Mouse (Mus musculus) CD8-positive naive resting alpha-beta T cell, adult 2 months (primary cell): ENCODE measurements at regions not wholly inside any gene's neighbourhood (a gene's known extent, or its start where the extent isn't known, plus 50 kb on each side); places are given as distances from the start of the nearest gene placed in this dataset.

Experiments used
- DNase-seq, 2 experiments: peaks; one replicate each; pipeline ENCODE4 v3.0.0; 2022; ENCODE audit warnings: low read depth in 2 of 2, low spot score in 2 of 2

GRCm38 (mm10) chr5:133712652-133713051 lies 386.9 kb upstream of the Castor2 start:
- no peak for DNase-seq

DNA sequence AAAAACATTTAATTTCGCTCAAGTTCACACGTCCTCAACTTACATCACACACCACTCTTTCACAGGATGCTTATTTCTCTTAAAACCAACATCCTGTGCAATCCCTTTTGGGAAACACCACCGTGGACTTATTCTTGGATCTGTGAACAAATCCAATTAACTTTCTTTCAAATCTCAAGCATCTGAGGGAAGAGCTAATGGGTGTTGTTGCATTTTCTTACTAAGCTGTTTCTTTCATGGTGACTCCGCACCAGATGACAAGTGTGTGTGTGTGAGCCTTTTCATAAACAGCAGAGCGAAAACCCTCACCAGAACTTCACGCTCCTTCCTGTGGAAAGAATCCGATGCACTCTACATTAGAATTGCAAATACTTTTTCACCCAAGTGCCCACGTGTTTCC lies 390.6 kb upstream of the Castor2 start:
- no peak for DNase-seq

DNA sequence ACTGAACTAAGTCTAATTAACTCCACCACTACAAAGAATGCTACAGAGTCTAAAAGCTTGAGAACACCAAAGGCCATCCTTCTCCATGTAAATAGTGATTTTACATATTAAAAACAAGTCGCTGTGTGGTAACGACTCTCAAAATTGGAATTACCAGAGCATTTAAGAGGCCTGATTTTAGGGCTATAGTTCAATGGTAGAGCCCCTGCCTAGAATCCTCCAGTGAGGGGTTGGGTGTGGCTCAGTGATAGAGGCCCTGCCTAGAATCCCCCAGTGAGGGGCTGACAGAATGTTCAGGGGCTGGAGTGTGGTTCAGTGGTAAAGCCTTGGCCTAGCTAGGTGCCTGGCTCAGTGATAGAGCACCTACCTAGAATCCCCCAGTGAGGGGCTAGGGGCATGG lies 413.3 kb upstream of the Castor2 start:
- no peak for DNase-seq

DNA sequence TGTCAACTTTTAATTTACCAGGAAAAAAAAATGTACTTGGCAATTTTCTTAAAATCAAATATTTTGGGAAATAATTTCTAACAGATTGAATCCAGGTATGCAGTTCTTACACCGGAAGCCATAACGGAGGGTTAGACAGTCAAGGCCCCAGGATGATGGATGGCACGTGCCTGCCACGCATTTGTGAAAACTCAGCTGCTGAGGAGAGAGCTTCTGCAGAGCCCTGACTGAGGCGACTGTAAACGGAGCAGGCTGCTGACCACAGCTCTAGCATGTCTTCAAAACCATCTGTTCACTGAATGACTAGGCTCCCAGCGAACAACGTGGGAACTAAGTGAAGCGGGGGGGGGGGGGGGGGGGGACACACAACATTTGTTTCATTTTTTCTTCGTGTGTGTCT lies 416.5 kb upstream of the Castor2 start:
- no peak for DNase-seq

GRCm38 (mm10) chr5:133676791-133677450 lies 422.6 kb upstream of the Castor2 start:
- DNase-seq: no peak

- DNase-seq: no peak
Observed at GRCm38 (mm10) chr5:133675636-133676035, 423.9 kb upstream of the Castor2 start.

DNA sequence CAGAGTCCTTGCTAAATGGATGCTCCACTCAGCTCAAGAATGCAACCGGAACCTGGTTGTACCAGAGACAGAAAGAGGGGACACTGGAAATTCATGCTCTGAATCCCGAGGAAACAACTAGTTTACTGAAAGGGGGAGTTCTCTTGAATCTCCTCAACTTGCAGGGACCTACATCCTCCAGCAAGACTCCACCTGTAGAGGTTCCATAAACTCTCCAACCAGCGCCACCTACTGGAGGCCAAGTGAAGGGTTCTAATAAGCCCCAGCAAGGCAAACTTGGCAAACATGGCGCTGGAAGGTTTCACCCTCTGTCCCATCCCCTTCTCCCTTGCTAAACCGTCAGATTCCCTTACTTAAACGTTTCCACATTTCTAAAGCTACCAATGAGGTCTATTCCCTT lies 433.0 kb upstream of the Castor2 start:
- DNase-seq: no peak

- no peak for DNase-seq
Observed at GRCm38 (mm10) chr5:133662474-133663256, 436.8 kb upstream of the Castor2 start.

GRCm38 (mm10) chr5:133660351-133660750 lies 439.2 kb upstream of the Castor2 start:
- no peak for DNase-seq

GRCm38 (mm10) chr5:133656837-133657236 lies 442.7 kb upstream of the Castor2 start:
- DNase-seq: no peak

GRCm38 (mm10) chr5:133653431-133653830 lies 446.1 kb upstream of the Castor2 start:
- DNase-seq: no peak

GRCm38 (mm10) chr5:133650246-133650645 lies 449.3 kb upstream of the Castor2 start:
- no peak for DNase-seq

DNA sequence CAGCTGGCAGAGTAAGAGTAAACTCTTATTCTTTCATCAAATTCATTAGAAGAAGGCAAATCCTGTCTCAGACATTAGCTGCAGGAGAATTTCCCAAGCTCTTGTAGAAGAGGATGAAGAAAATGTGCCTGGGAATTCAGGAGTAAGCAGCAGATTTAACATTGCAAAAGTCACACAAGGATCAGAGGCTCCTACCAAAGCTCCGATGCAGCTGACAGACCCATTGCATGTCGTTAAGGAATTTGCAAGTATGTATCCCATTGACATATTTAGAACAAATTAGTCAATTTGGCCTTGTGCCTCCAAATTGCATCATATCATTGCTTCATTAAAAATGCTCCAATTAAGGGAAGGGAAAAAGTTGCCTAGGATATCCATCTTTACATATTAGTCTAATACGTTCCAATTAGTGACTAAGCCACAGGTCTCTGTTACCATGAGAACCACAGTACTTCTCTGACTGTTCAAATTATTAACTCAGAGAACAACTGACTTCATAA lies 453.8 kb upstream of the Castor2 start:
- no peak for DNase-seq

DNA sequence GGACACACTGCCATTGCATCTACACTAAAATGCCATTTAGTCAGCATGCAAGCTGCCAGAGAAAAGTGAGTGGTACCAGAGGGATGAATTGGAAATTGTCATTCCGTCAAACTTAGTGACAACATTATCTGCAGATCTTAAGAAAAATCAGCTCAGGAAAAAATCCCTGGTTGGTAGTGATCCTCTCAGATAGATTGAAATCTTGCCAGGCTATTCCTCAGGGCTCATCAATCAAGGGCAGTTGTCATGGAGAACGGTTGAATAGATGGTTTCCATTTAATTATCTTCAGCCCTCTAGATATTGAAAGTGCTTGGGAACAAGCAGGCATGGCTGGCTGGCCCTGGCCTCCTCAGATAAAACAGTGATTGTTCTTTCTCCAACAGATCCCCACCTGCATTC lies 456.2 kb upstream of the Castor2 start:
- DNase-seq: no peak

DNA sequence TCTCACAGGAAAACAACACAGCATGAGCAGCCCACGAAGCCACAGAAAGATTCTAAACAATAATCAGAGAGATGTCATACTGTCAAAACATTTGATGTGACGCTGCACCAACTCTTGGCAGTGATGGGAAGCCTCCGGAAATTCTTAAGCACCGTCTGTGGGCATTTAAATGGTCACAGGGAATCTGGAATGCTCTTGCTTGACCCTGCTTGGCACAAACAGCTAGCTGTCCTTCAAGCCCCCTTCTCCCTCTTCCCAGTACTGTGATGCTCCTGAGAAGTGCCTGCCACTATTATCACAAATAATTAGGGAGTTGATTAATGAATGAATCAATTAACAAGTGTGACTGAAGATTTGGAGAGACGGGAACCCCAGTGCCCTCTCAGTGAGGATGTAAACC lies 465.0 kb upstream of the Castor2 start:
- no peak for DNase-seq

- no peak for DNase-seq
Observed at GRCm38 (mm10) chr5:133631812-133632211, 467.7 kb upstream of the Castor2 start.

- no peak for DNase-seq
Observed at GRCm38 (mm10) chr5:133619347-133619746, 480.2 kb upstream of the Castor2 start.

DNA sequence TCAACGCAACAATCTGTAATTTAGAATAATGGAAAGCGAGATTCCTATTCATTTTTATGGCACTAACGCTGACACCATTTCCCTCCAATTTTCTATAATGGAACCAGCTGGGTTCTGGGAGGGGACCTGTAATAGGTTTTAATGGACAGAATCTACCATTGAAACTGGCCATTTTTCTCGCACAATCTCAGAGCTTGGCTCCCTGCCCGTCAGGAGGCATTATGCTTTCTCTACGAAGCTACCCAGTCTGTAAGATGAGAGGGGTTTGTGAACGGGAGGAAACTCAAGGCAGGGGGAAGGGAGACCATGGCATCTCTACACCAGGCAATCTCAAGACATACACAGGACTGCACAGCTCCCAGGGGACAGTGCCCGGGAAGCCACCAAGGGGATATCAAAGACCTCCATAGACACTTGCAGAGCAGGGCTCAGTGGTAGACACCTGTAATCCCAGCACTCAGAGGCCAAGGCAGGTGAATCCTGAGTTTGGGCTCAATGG lies 498.2 kb upstream of the Castor2 start:
- no peak for DNase-seq

DNA sequence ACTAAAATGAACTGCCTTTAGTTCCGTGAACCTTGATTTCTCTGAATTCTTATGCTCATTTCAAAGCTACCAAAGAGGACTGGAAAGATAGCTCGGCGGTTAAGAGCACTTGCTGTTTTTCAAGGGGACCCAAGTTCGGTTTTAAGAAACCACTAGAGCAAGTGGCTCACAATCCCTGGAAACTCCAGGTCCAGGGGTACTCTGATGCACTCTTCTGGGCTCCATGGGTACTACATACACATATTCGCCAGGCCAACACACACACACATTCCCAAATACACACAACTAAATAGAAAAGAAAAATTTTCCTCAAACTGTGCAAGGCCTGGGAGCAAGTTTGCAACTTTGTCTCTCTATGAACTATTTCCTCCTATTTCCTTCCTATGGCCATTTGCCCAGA lies 498.9 kb upstream of the Castor2 start:
- no peak for DNase-seq

DNA sequence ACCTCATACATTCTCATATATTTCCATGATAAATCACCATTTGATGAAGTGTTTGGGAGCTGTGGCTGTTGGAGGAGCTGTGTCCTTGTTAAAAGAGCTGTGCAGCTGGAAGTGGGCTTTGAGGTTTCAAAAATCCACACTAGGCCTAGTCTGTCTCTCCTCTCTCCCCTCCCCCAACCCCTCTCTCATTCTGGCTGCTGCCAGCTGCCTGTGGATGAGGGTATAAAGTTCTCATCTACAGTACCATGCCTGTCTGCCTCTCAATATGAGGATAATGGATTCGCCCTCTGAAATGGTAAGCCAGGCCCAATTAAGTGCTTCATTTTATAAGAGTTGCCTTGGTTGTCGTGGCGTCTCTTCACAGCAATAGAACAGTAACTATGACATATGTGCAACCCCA lies 501.4 kb upstream of the Castor2 start:
- no peak for DNase-seq

DNA sequence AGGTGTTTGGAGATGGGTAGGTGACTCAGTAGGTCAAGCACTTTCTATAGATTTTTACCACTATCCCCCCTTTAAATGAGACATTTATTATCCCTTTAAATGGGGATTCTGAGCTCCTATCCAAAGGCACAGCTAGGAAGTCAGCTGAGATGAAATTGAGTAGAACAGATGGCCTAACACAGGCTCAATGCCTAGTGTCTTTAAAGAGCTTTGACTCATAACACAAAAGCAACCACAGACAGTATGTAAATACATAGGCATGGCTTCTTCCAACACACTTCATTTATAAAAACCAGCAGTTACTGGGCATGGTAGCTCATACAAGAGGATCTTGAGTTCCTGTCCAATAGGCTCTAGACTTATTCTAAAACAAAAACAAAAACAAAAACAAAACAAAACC lies 513.0 kb upstream of the Castor2 start:
- no peak for DNase-seq

DNA sequence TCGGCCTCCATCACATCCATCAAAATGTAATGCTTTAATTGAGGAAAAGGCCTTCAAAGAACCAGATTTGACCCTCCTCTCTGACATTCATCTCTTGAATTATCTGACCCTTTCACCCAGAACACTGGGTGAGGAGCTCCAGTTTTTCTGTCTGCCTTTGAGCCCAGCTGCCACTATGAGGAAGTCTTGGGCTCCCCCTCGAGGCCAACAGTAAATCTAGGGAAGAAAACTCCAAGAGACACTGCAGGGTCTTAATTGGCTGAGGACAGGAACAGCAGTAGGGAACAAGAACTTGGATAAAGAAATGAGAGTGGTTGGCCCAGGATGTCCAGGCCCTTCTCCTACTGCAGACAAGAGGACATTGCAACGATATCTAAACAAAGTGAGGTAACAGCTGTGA lies 514.3 kb upstream of the Castor2 start:
- DNase-seq: no peak
